Mouse (Mus musculus) limb, embryonic 12.5 days (tissue): ENCODE data around the gene Iqsec2. TPM values are rescaled to one million over a fixed set of nuclear protein-coding genes. Genes with fewer than 3 reads are reported as not detected.
"Not testable (repeated sequence)": the region's sequence is repeated elsewhere in the genome, so short reads cannot be mapped to it uniquely, and the experiment has no call there.

Experiments used
- ATAC-seq: fragments of 200-750 bp; cut with Nextera tagmentation; 2 replicates; pipeline ENCODE4 v1.8.0; 2017; ENCODE audit warnings: low read depth, moderate TSS enrichment; ENCODE audit not compliant: insufficient number of reproducible peaks, insufficient read depth, low FRiP score, low TSS enrichment
- H3K27ac ChIP-seq: fragments of 300-500 bp; sonication (generic); 2 replicates; pipeline ENCODE4 v1.5.1; 2016; ENCODE audit warnings: mild to moderate bottlenecking, moderate library complexity
- H3K27me3 ChIP-seq: fragments of 300-500 bp; sonication (generic); 2 replicates; pipeline ENCODE4 v1.6.1; 2016; ENCODE audit warnings: mild to moderate bottlenecking, moderate library complexity
- H3K36me3 ChIP-seq: fragments of 300-500 bp; sonication (generic); 2 replicates; pipeline ENCODE4 v1.6.1; 2016; ENCODE audit warnings: mild to moderate bottlenecking, moderate library complexity
- H3K4me1 ChIP-seq: fragments of 300-500 bp; sonication (generic); replicated peaks from 2 replicates; pipeline ENCODE4 v1.6.1; 2016
- H3K4me2 ChIP-seq: fragments of 300-500 bp; sonication (generic); 2 replicates; pipeline ENCODE4 v1.6.1; 2016; ENCODE audit warnings: mild to moderate bottlenecking, moderate library complexity
- H3K4me3 ChIP-seq: fragments of 300-500 bp; sonication (generic); replicated peaks from 2 replicates; pipeline ENCODE4 v1.5.1; 2016; ENCODE audit warnings: mild to moderate bottlenecking
- H3K9ac ChIP-seq: fragments of 300-500 bp; sonication (generic); replicated peaks from 2 replicates; pipeline ENCODE4 v1.6.1; 2016; ENCODE audit warnings: mild to moderate bottlenecking, moderate library complexity
- H3K9me3 ChIP-seq: fragments of 300-500 bp; sonication (generic); 2 replicates; pipeline ENCODE4 v1.6.1; 2016; ENCODE audit warnings: mild to moderate bottlenecking, moderate library complexity
- WGBS: fragments of 180-500 bp; shearing (Covaris S2); methylation state at CpG from one replicate; pipeline ENCODE4 v1.1.7; 2016; 5-methylcytosine and 5-hydroxymethylcytosine counted together
- polyA plus RNA-seq: library from polyadenylated mRNA; unstranded; fragments of >200 nt; fragmentation: Nextera tagmentation; extraction: Ambion mirVana; gene quantifications from 2 replicates; pipeline ENCODE4 v1.2.1, GENCODE M21; 2016

Gene Iqsec2
- polyA plus RNA-seq, 1 experiment from 2014 or later = 1.4 TPM

GRCm38 (mm10) chrX:152221721-152222120, 77.7 kb downstream of the Iqsec2 start:
- no peak overlapping the region for H3K4me2 ChIP-seq
- peaks cover 79% of the 10 kb centered on the region for H3K27me3 ChIP-seq
- ATAC-seq = no peak

DNA sequence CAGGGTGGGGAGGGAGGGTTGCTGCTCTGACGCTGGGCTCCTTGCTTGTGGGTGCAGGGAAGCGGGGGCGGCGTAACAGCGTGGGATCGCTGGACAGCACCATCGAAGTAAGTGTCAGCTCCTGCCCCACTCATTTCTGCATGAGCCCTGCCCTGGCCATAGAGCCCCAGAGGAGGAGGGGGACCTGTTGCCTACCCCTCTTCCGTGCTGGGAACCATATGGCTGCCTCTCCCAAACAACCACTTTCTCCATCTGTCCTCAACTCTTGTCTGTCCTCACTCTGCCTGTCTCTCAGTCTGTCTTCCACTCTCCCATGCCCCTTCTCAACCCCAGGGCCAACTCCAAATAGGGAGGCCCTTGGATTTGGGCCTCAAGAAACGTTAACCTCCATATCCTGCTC, 78.2 kb downstream of the Iqsec2 start:
- ATAC-seq = no peak
- H3K9me3 ChIP-seq = no peaks in the 10 kb centered on the region
- no peak overlapping the region for H3K9ac ChIP-seq
- no peaks in the 10 kb centered on the region for H3K4me1 ChIP-seq
- 50% methylated on average over 9 of the region's 9 CpGs for WGBS
- no peak overlapping the region for H3K4me3 ChIP-seq
- H3K27ac ChIP-seq = no peak overlapping the region
- H3K27me3 ChIP-seq = peaks cover 76% of the 10 kb centered on the region
- no peaks in the 10 kb centered on the region for H3K36me3 ChIP-seq
- H3K4me2 ChIP-seq = no peak overlapping the region

More at GRCm38 (mm10) chrX:152221721-152222120, 77.7 kb downstream of the Iqsec2 start:
- Histone ChIP-seq H3K4me3 (no peak overlapping the region), H3K27ac (no peak overlapping the region), H3K9ac (no peak overlapping the region), H3K4me1 (no peaks in the 10 kb centered on the region), H3K36me3 (no peaks in the 10 kb centered on the region), H3K9me3 (no peaks in the 10 kb centered on the region)
- WGBS = 79% methylated on average over 4 of the region's 4 CpGs

GRCm38 (mm10) chrX:152223313-152223712, 79.2 kb downstream of the Iqsec2 start:
- no peak for ATAC-seq
- Histone ChIP-seq H3K4me2 (no peak overlapping the region), H3K36me3 (no peaks in the 10 kb centered on the region), H3K27ac (no peak overlapping the region), H3K4me3 (no peak overlapping the region), H3K4me1 (no peaks in the 10 kb centered on the region), H3K9ac (no peak overlapping the region), H3K27me3 (peaks cover 74% of the 10 kb centered on the region), H3K9me3 (no peaks in the 10 kb centered on the region)
- WGBS = 83% methylated on average over 6 of the region's 6 CpGs

GRCm38 (mm10) chrX:152224280-152224679, 80.2 kb downstream of the Iqsec2 start:
- WGBS = 53% methylated on average over 5 of the region's 5 CpGs
- H3K9ac ChIP-seq = no peak overlapping the region
- no peaks in the 10 kb centered on the region for H3K36me3 ChIP-seq
- H3K4me1 ChIP-seq = no peaks in the 10 kb centered on the region
- ATAC-seq = no peak
- H3K4me3 ChIP-seq = no peak overlapping the region
- H3K9me3 ChIP-seq = no peaks in the 10 kb centered on the region
- H3K27ac ChIP-seq = no peak overlapping the region
- H3K4me2 ChIP-seq = no peak overlapping the region
- peaks cover 67% of the 10 kb centered on the region for H3K27me3 ChIP-seq

DNA sequence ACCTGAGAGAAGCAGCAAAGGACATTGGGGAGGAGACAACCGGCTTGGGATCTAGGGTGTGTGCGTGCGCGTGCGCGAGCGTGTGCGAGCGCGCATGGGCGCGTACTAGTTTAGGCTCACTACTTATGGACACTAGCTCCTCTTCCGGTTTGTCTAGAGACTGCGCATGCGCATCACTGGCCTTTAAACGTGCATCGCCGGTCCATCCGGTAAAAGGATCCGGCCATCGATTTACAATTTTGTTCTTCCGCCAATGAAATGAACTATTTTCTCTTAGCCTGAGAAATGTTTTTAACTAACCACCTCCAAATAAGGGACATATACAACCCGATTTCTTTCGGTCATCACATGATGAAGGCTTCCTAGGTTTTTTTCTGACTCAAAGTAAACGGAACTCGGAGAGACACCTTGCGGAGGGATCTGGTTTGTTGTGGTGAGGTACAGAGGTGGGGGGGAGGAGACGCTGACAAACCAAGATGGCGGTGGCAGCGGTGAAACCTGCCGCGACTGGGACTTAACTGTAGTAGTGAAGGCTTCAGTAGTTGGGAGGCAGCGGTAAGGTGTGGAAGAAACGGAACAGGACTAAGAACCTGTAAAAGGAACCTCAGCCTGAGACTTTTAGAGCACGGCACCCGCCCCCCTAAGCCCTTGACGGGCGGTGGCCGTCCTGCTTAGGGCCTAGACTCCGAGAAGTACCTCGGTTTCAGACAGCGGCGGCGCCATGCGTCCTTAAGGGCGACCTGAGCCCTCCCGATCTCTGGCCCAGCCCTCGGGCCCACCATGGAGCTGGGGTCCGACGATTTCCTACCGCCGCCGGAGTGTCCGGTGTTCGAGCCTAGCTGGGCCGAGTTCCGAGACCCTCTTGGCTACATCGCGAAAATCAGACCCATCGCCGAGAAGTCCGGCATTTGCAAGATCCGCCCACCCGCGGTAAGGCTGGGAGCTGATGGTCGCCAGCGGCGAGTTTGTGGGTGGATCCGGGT, 89.0 kb downstream of the Iqsec2 start, which contains the start of gene Kdm5c:
Kdm5c (plus strand) TSS at position 240 of the 983 bp plus-strand sequence.
- under 1% methylated on average over 69 of the region's 69 CpGs for WGBS
- Histone ChIP-seq H3K4me1 (peaks cover 12% of the 10 kb centered on the region), H3K9me3 (no peaks in the 10 kb centered on the region), H3K36me3 (peaks cover 17% of the 10 kb centered on the region; the same call in 1 of the 2 replicates), H3K27ac (peak within 1 kb of the TSS; percentile 79), H3K4me3 (peak within 1 kb of the TSS; percentile 86), H3K9ac (peak within 1 kb of the TSS; percentile 88), H3K27me3 (peaks cover 3% of the 10 kb centered on the region; the same call in 1 of the 2 replicates), H3K4me2 (peak within 1 kb of the TSS; percentile 78)
- peak; percentile 98 for ATAC-seq

GRCm38 (mm10) chrX:152234125-152234524, 90.1 kb downstream of the Iqsec2 start:
- peak overlapping the region; percentile 78 for H3K4me2 ChIP-seq
- ATAC-seq = no peak
- H3K36me3 ChIP-seq = peaks cover 28% of the 10 kb centered on the region
- peak overlapping the region; percentile 86 for H3K4me3 ChIP-seq
- WGBS = 25% methylated on average over 3 of the region's 3 CpGs
- peak overlapping the region; percentile 88 for H3K9ac ChIP-seq
- no peak overlapping the region for H3K27ac ChIP-seq
- H3K4me1 ChIP-seq = peaks cover 12% of the 10 kb centered on the region
- H3K27me3 ChIP-seq = no peaks in the 10 kb centered on the region
- H3K9me3 ChIP-seq = no peaks in the 10 kb centered on the region

DNA sequence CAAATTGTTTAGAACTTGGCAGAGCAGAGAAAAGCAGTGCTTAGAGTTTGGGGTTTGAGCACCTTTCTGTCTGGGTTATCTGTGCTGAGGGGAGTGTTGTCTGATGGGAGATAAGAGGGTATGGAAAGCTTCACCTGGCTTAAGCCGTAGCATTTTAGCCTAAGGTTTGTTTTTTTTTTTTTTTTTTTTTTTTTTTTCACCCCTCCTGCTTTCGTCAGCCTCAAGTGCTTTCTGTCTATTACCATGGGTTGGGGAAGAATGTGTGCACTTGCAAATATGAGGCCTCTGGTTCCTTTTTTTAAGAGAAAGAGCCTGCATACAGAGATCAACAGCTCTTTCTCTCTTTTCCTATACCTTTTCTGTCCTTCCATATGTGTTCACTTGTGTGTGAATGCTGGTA, 91.7 kb downstream of the Iqsec2 start:
- no peak overlapping the region for H3K4me2 ChIP-seq
- no peak overlapping the region for H3K27ac ChIP-seq
- no peaks in the 10 kb centered on the region for H3K27me3 ChIP-seq
- WGBS = 68% methylated on average over 2 of the region's 2 CpGs
- H3K36me3 ChIP-seq = peaks cover 44% of the 10 kb centered on the region
- no peak overlapping the region for H3K4me3 ChIP-seq
- no peaks in the 10 kb centered on the region for H3K9me3 ChIP-seq
- no peak overlapping the region for H3K9ac ChIP-seq
- ATAC-seq = no peak
- H3K4me1 ChIP-seq = peaks cover 12% of the 10 kb centered on the region

DNA sequence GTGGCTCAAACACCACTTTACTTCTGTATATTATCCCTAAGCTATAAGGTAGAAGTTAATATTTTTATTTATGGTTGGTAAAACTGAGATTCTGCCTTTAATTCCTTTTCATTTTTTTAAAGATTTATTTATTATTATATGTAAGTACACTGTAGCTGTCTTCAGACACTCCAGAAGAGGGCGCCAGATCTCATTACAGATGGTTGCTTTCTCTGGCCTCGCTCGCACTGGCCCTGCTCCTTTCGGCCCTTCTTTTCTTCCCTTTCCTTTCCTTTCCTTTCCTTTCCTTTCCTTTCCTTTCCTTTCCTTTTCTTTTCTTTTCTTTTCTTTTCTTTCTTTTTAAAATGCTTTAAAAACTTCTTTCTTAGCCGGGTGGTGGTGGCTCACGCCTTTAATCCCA, 99.1 kb downstream of the Iqsec2 start:
- H3K27me3 ChIP-seq, H3K4me3 ChIP-seq, H3K4me1 ChIP-seq, ATAC-seq, H3K27ac ChIP-seq, H3K9me3 ChIP-seq, H3K4me2 ChIP-seq, H3K9ac ChIP-seq: not testable (repeated sequence)
- H3K36me3 ChIP-seq = peaks cover 87% of the 10 kb centered on the region
- WGBS = 85% methylated on average over 6 of the region's 6 CpGs

- Histone ChIP-seq H3K27me3 (no peaks in the 10 kb centered on the region; the same call in 1 of the 2 replicates), H3K4me3 (no peak overlapping the region), H3K9ac (no peak overlapping the region), H3K4me1 (no peaks in the 10 kb centered on the region), H3K4me2 (no peak overlapping the region), H3K27ac (no peak overlapping the region), H3K36me3 (peaks cover 87% of the 10 kb centered on the region), H3K9me3 (no peaks in the 10 kb centered on the region)
- 92% methylated on average over 2 of the region's 2 CpGs for WGBS
- ATAC-seq = no peak
Observed at GRCm38 (mm10) chrX:152244492-152245189, 100.6 kb downstream of the Iqsec2 start.

- Histone ChIP-seq H3K4me2 (no peak overlapping the region), H3K27ac (no peak overlapping the region), H3K4me3 (no peak overlapping the region), H3K36me3 (peaks cover 97% of the 10 kb centered on the region), H3K27me3 (no peaks in the 10 kb centered on the region), H3K9ac (no peak overlapping the region), H3K9me3 (no peaks in the 10 kb centered on the region), H3K4me1 (no peaks in the 10 kb centered on the region)
- WGBS = 98% methylated on average over 11 of the region's 11 CpGs
- ATAC-seq = no peak
Observed at GRCm38 (mm10) chrX:152271189-152271588, 127.1 kb downstream of the Iqsec2 start.
